Comparison of ENCODE assay signal across 8 mouse cellular contexts in the genomic region with DNA sequence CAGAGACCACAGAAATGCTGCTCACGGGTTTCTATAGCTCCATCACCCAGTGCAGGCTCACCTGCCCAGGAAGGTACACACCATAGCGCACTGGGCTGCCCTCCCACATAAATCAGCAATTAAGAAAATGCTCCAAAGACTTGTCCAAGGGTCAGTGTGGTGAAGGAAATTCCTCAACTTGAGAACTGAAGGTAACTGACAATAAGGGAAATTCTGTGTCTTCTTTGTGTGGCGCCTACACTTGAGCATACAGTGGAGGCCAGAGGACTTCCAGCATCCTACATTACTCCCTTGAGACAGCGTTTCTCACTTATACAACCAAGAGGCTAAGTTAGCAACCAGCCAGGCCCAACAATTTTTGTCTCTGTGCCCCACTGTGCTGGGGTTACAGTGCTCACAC. TPM values are rescaled to one million over a fixed set of nuclear protein-coding genes. Genes with fewer than 3 reads are reported as not detected.
A peak's percentile ranks its signal among the peaks of the same experiment; 100 is the strongest.
DNase-seq lines count a peak whose midpoint lies in the region; ATAC-seq lines count a peak whose summit lies in the region.

No protein-coding gene starts in this region.

- ATAC-seq in hindbrain, embryonic 12.5 days (ENCODE audit: low FRiP score): no peak

- peak overlapping the region; percentile 83 for H3K9ac ChIP-seq in hindbrain, embryonic 12.5 days

- peak; percentile 10 for DNase-seq in kidney, adult 18-20 months
- no peak for DNase-seq in kidney, postnatal 25 days
- peak; percentile 58 for DNase-seq in MN1 (ENCODE audit: low spot score)
- DNase-seq in midbrain, embryonic 10.5 days (ENCODE audit: low spot score): no peak
- no peak for DNase-seq in natural killer cell, adult 2 months (ENCODE audit: low spot score in 2 of 2)
- DNase-seq in thymus, adult 18-20 months: no peak
- no peak for DNase-seq in cerebellum, adult 11-12 months

- WGBS in hindbrain, embryonic 12.5 days: 76% methylated on average over 4 of the region's 4 CpGs
- 86% methylated on average over 4 of the region's 4 CpGs for WGBS in midbrain, embryonic 10.5 days

- peaks cover 19% of the 10 kb centered on the region for H3K4me1 ChIP-seq in hindbrain, embryonic 12.5 days
- peaks cover 24% of the 10 kb centered on the region for H3K4me1 ChIP-seq in midbrain, embryonic 10.5 days

- H3K27me3 ChIP-seq in hindbrain, embryonic 12.5 days: no peaks in the 10 kb centered on the region
- no peaks in the 10 kb centered on the region for H3K27me3 ChIP-seq in midbrain, embryonic 10.5 days (ENCODE audit: low read depth, poor library complexity, severe bottlenecking)

- H3K9me3 ChIP-seq in hindbrain, embryonic 12.5 days (replicated peaks): no peaks in the 10 kb centered on the region
- no peaks in the 10 kb centered on the region for H3K9me3 ChIP-seq in midbrain, embryonic 10.5 days (replicated peaks)

- peak overlapping the region; percentile 84 for H3K4me3 ChIP-seq in hindbrain, embryonic 12.5 days
- peak overlapping the region; percentile 86 for H3K4me3 ChIP-seq in midbrain, embryonic 10.5 days

- H3K27ac ChIP-seq in hindbrain, embryonic 12.5 days: no peak overlapping the region
- no peak overlapping the region for H3K27ac ChIP-seq in midbrain, embryonic 10.5 days (replicated peaks)

- H3K4me2 ChIP-seq in hindbrain, embryonic 12.5 days (replicated peaks): peak overlapping the region; percentile 58

- peaks cover 5% of the 10 kb centered on the region; the same call in 1 of the 2 replicates for H3K36me3 ChIP-seq in hindbrain, embryonic 12.5 days
- H3K36me3 ChIP-seq in midbrain, embryonic 10.5 days: peaks cover 32% of the 10 kb centered on the region

RNA-seq across cellular contexts. Expression of a gene that starts 1.2 kb away (rescaled TPM):
- polyA plus RNA-seq in hindbrain, embryonic 12.5 days (2016; fragmentation: Nextera tagmentation; extraction: Ambion mirVana): 83.4 and 90.4 TPM in 2 replicates
- polyA plus RNA-seq in midbrain, embryonic 10.5 days (2016; fragmentation: Nextera tagmentation; extraction: Ambion mirVana): 94.7 and 98.2 TPM in 2 replicates

RNA-seq across cellular contexts. Expression of a gene that starts 1.3 kb away (rescaled TPM):
- polyA plus RNA-seq in hindbrain, embryonic 12.5 days (2016; fragmentation: Nextera tagmentation; extraction: Ambion mirVana): 37.1 and 38.1 TPM in 2 replicates
- polyA plus RNA-seq in midbrain, embryonic 10.5 days (2016; fragmentation: Nextera tagmentation; extraction: Ambion mirVana): 32.5 and 34.1 TPM in 2 replicates

Comparison
In these comparisons a context has a peak if more than half of its experiments do, and no peak if none do; other contexts are left out.
1. DNase-seq: peak in kidney, adult 18-20 months (single experiment) and MN1 (single experiment); none in kidney, postnatal 25 days (0 of 2), midbrain, embryonic 10.5 days (single experiment), natural killer cell, adult 2 months (0 of 2), thymus, adult 18-20 months (0 of 2) and cerebellum, adult 11-12 months (single experiment).